Mouse (Mus musculus): ENCODE results near the gene Mtmr11.

- TF ChIP-seq CTCF (IDR thresholded peaks at IDR 0.05; ENCODE audit: extremely low read depth, insufficient read depth, low read length) = peak; percentile 47
- no peak for TF ChIP-seq POLR2A (IDR thresholded peaks at IDR 0.05; ENCODE audit: extremely low read depth, insufficient read depth, low read length)
Observed at GRCm38 (mm10) chr3:96147950-96148349, 13.9 kb upstream of the Mtmr11 start.
